Mouse (Mus musculus): ENCODE data around the gene Usp32. TPM values are rescaled to one million over a fixed set of nuclear protein-coding genes. Genes with fewer than 3 reads are reported as not detected.
A peak's percentile ranks its signal among the peaks of the same experiment; 100 is the strongest.

The Usp32 gene
- polyA plus RNA-seq, 1 experiment from 2014 or later, result 3.5 TPM

GRCm38 (mm10) chr11:84960291-84960690 is 179.7 kb downstream of the Usp32 start:
- no peaks in the 10 kb centered on the region for H3K9me3 ChIP-seq (ENCODE audit: control insufficient read depth)
- WGBS, result 65% methylated on average over 3 of the region's 3 CpGs
- H3K4me3 ChIP-seq (ENCODE audit: low read depth, low read length), result no peak overlapping the region
- peaks cover 29% of the 10 kb centered on the region for H3K27me3 ChIP-seq (replicated peaks; ENCODE audit: control insufficient read depth, insufficient read depth, low read length)
- H3K4me1 ChIP-seq (replicated peaks; ENCODE audit: control insufficient read depth, insufficient read depth, low read length), result no peaks in the 10 kb centered on the region
- no peak overlapping the region for H3K9ac ChIP-seq (ENCODE audit: low read depth, low read length)
- H3K4me2 ChIP-seq (replicated peaks; ENCODE audit: low read depth), result no peak overlapping the region
- no peak for TF ChIP-seq CTCF (IDR thresholded peaks at IDR 0.05; ENCODE audit: low read depth)
- no peak overlapping the region for H3K27ac ChIP-seq (ENCODE audit: low read depth, low read length)
- no peaks in the 10 kb centered on the region for H3K36me3 ChIP-seq (ENCODE audit: control insufficient read depth, insufficient read depth)
- ATAC-seq, result no peak

GRCm38 (mm10) chr11:84959701-84960181 is 180.2 kb downstream of the Usp32 start:
- 7% methylated on average over 9 of the region's 9 CpGs for WGBS
- H3K9ac ChIP-seq (ENCODE audit: low read depth, low read length), result no peak overlapping the region
- H3K36me3 ChIP-seq (ENCODE audit: control insufficient read depth, insufficient read depth), result no peaks in the 10 kb centered on the region
- TF ChIP-seq CTCF (IDR thresholded peaks at IDR 0.05; ENCODE audit: low read depth), result no peak
- ATAC-seq, result no peak
- H3K9me3 ChIP-seq (ENCODE audit: control insufficient read depth), result no peaks in the 10 kb centered on the region
- peak overlapping the region; percentile 13; the same call in 1 of the 2 replicates for H3K4me2 ChIP-seq (replicated peaks; ENCODE audit: low read depth)
- H3K4me1 ChIP-seq (replicated peaks; ENCODE audit: control insufficient read depth, insufficient read depth, low read length), result no peaks in the 10 kb centered on the region
- peaks cover 29% of the 10 kb centered on the region for H3K27me3 ChIP-seq (replicated peaks; ENCODE audit: control insufficient read depth, insufficient read depth, low read length)
- H3K27ac ChIP-seq (ENCODE audit: low read depth, low read length), result no peak overlapping the region
- H3K4me3 ChIP-seq (ENCODE audit: low read depth, low read length), result no peak overlapping the region

- ATAC-seq, result no peak
- Histone ChIP-seq H3K27me3 (replicated peaks; ENCODE audit: control insufficient read depth, insufficient read depth, low read length) (peaks cover 29% of the 10 kb centered on the region), H3K27ac (ENCODE audit: low read depth, low read length) (no peak overlapping the region), H3K36me3 (ENCODE audit: control insufficient read depth, insufficient read depth) (no peaks in the 10 kb centered on the region), H3K4me1 (replicated peaks; ENCODE audit: control insufficient read depth, insufficient read depth, low read length) (no peaks in the 10 kb centered on the region), H3K9me3 (ENCODE audit: control insufficient read depth) (no peaks in the 10 kb centered on the region), H3K4me2 (replicated peaks; ENCODE audit: low read depth) (no peak overlapping the region), H3K9ac (ENCODE audit: low read depth, low read length) (no peak overlapping the region), H3K4me3 (ENCODE audit: low read depth, low read length) (no peak overlapping the region)
- WGBS, result 34% methylated on average over 5 of the region's 5 CpGs
- no peak for TF ChIP-seq CTCF (IDR thresholded peaks at IDR 0.05; ENCODE audit: low read depth)
Observed at GRCm38 (mm10) chr11:84959181-84959580, 180.8 kb downstream of the Usp32 start.

GRCm38 (mm10) chr11:84958271-84958630 is 181.7 kb downstream of the Usp32 start:
- no peak for TF ChIP-seq CTCF (IDR thresholded peaks at IDR 0.05; ENCODE audit: low read depth)
- no peak overlapping the region for H3K4me3 ChIP-seq (ENCODE audit: low read depth, low read length)
- WGBS, result 4% methylated on average over 11 of the region's 11 CpGs
- H3K4me2 ChIP-seq (replicated peaks; ENCODE audit: low read depth), result peak overlapping the region; percentile 46
- no peaks in the 10 kb centered on the region for H3K36me3 ChIP-seq (ENCODE audit: control insufficient read depth, insufficient read depth)
- H3K27me3 ChIP-seq (replicated peaks; ENCODE audit: control insufficient read depth, insufficient read depth, low read length), result peaks cover 29% of the 10 kb centered on the region
- no peaks in the 10 kb centered on the region for H3K9me3 ChIP-seq (ENCODE audit: control insufficient read depth)
- H3K27ac ChIP-seq (ENCODE audit: low read depth, low read length), result no peak overlapping the region
- no peak for ATAC-seq
- H3K4me1 ChIP-seq (replicated peaks; ENCODE audit: control insufficient read depth, insufficient read depth, low read length), result no peaks in the 10 kb centered on the region
- H3K9ac ChIP-seq (ENCODE audit: low read depth, low read length), result no peak overlapping the region

GRCm38 (mm10) chr11:84957591-84958270 is 182.2 kb downstream of the Usp32 start, which contains the start of gene Car4:
Car4 (plus strand) TSS chr11:84957786.
- no peaks in the 10 kb centered on the region for H3K36me3 ChIP-seq (ENCODE audit: control insufficient read depth, insufficient read depth)
- H3K4me1 ChIP-seq (replicated peaks; ENCODE audit: control insufficient read depth, insufficient read depth, low read length), result no peaks in the 10 kb centered on the region
- peaks cover 29% of the 10 kb centered on the region for H3K27me3 ChIP-seq (replicated peaks; ENCODE audit: control insufficient read depth, insufficient read depth, low read length)
- H3K9ac ChIP-seq (ENCODE audit: low read depth, low read length), result no peak within 1 kb of the TSS
- TF ChIP-seq CTCF (IDR thresholded peaks at IDR 0.05; ENCODE audit: low read depth), result no peak
- H3K27ac ChIP-seq (ENCODE audit: low read depth, low read length), result no peak within 1 kb of the TSS
- peak within 1 kb of the TSS; percentile 46 for H3K4me2 ChIP-seq (replicated peaks; ENCODE audit: low read depth)
- no peak for ATAC-seq
- WGBS, result 1% methylated on average over 49 of the region's 49 CpGs
- H3K9me3 ChIP-seq (ENCODE audit: control insufficient read depth), result no peaks in the 10 kb centered on the region
- peak within 1 kb of the TSS; percentile 18 for H3K4me3 ChIP-seq (ENCODE audit: low read depth, low read length)

GRCm38 (mm10) chr11:84957171-84957570 is 182.8 kb downstream of the Usp32 start:
- Histone ChIP-seq H3K4me3 (ENCODE audit: low read depth, low read length) (peak overlapping the region; percentile 18), H3K27me3 (replicated peaks; ENCODE audit: control insufficient read depth, insufficient read depth, low read length) (peaks cover 29% of the 10 kb centered on the region), H3K9ac (ENCODE audit: low read depth, low read length) (no peak overlapping the region), H3K9me3 (ENCODE audit: control insufficient read depth) (no peaks in the 10 kb centered on the region), H3K36me3 (ENCODE audit: control insufficient read depth, insufficient read depth) (no peaks in the 10 kb centered on the region), H3K27ac (ENCODE audit: low read depth, low read length) (no peak overlapping the region), H3K4me1 (replicated peaks; ENCODE audit: control insufficient read depth, insufficient read depth, low read length) (no peaks in the 10 kb centered on the region), H3K4me2 (replicated peaks; ENCODE audit: low read depth) (peak overlapping the region; percentile 46)
- 6% methylated on average over 15 of the region's 15 CpGs for WGBS
- ATAC-seq, result no peak
- no peak for TF ChIP-seq CTCF (IDR thresholded peaks at IDR 0.05; ENCODE audit: low read depth)

All from intestine, postnatal 0 days (tissue).